ENCODE assay signal across 8 mouse cellular contexts in the genomic region with DNA sequence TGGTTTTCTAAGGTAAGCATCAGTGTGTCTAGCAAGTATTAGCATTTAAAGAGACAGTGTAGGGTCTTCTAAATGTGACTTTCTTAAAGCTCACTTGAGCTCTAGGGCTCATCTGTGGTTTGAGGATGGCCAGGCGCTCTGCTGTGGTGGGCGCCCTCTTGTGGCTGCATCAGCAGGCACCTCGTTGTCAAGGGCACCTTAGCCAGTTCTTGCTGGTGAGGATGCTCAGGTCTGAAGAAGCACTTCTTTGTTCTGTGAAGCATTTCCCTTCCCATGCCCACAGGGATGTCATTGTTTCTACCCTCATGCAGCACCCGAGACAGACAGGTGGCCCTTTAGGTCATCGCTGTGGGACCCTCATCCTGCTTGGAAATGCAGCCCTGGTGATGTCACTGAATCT.
DNase-seq lines count a peak whose midpoint lies in the region; ATAC-seq and TF ChIP-seq lines count a peak whose summit lies in the region.

No protein-coding gene starts in this region.

- no peaks in the 10 kb centered on the region for H3K4me1 ChIP-seq in lung, adult 2 months (ENCODE audit: control insufficient read depth, insufficient read depth, low read length)
- no peaks in the 10 kb centered on the region for H3K4me1 ChIP-seq in embryonic facial prominence, embryonic 14.5 days (ENCODE audit: control insufficient read depth, insufficient read depth, low read length)
- peaks cover 29% of the 10 kb centered on the region for H3K4me1 ChIP-seq in hindbrain, embryonic 16.5 days (ENCODE audit: control insufficient read depth, insufficient read depth, low read depth, low read length)
- no peaks in the 10 kb centered on the region; the same call in 1 of the 2 replicates for H3K4me1 ChIP-seq in neural tube, embryonic 11.5 days (ENCODE audit: control insufficient read depth, insufficient read depth, low read length)

- intact Hi-C loops in left cerebral cortex, postnatal 25 days (cut with DNase I), result loop anchor here (1.0 to 10.0 kb wide), 3 partner anchors 26 to 862 kb away; no protein-coding TSS in a partner anchor

- TF ChIP-seq POLR2A in lung, adult 2 months (IDR thresholded peaks at IDR 0.05; ENCODE audit: borderline replicate concordance, extremely low read depth, low read depth, low read length), result no peak

- no peak overlapping the region for H3K4me2 ChIP-seq in embryonic facial prominence, embryonic 14.5 days (ENCODE audit: low read depth, low read length)
- no peak overlapping the region for H3K4me2 ChIP-seq in hindbrain, embryonic 16.5 days (ENCODE audit: low read length)
- H3K4me2 ChIP-seq in neural tube, embryonic 11.5 days (ENCODE audit: low read depth), result no peak overlapping the region

- no peak overlapping the region for H3K9ac ChIP-seq in embryonic facial prominence, embryonic 14.5 days (ENCODE audit: low read depth, low read length)
- no peak overlapping the region for H3K9ac ChIP-seq in hindbrain, embryonic 16.5 days (ENCODE audit: low read depth, low read length)
- no peak overlapping the region for H3K9ac ChIP-seq in neural tube, embryonic 11.5 days (ENCODE audit: low read length)

- TF ChIP-seq CTCF in lung, adult 2 months (IDR thresholded peaks at IDR 0.05; ENCODE audit: insufficient read depth, low read length), result peak; percentile 77

- WGBS in lung, adult 2 months, result 41% methylated on average over 5 of the region's 5 CpGs
- 38% methylated on average over 5 of the region's 5 CpGs for WGBS in embryonic facial prominence, embryonic 14.5 days
- 35% methylated on average over 5 of the region's 5 CpGs for WGBS in hindbrain, embryonic 16.5 days
- WGBS in neural tube, embryonic 11.5 days, result 42% methylated on average over 5 of the region's 5 CpGs

- H3K9me3 ChIP-seq in embryonic facial prominence, embryonic 14.5 days (ENCODE audit: control insufficient read depth, low read length), result no peaks in the 10 kb centered on the region
- H3K9me3 ChIP-seq in hindbrain, embryonic 16.5 days (ENCODE audit: control insufficient read depth, low read length), result no peaks in the 10 kb centered on the region
- no peaks in the 10 kb centered on the region for H3K9me3 ChIP-seq in neural tube, embryonic 11.5 days (ENCODE audit: control insufficient read depth, low read length)

- H3K4me3 ChIP-seq in lung, adult 2 months (replicated peaks; ENCODE audit: extremely low read depth, low read depth, low read length), result no peak overlapping the region
- H3K4me3 ChIP-seq in embryonic facial prominence, embryonic 14.5 days (ENCODE audit: low read depth, low read length), result no peak overlapping the region
- H3K4me3 ChIP-seq in hindbrain, embryonic 16.5 days (ENCODE audit: low read length), result no peak overlapping the region
- no peak overlapping the region for H3K4me3 ChIP-seq in neural tube, embryonic 11.5 days (ENCODE audit: low read depth, low read length)

- no peaks in the 10 kb centered on the region for H3K27me3 ChIP-seq in embryonic facial prominence, embryonic 14.5 days (replicated peaks; ENCODE audit: control insufficient read depth, insufficient read depth, low read length)
- no peaks in the 10 kb centered on the region for H3K27me3 ChIP-seq in hindbrain, embryonic 16.5 days (replicated peaks; ENCODE audit: control insufficient read depth, insufficient read depth, low read length)
- no peaks in the 10 kb centered on the region for H3K27me3 ChIP-seq in neural tube, embryonic 11.5 days (ENCODE audit: control insufficient read depth, insufficient read depth, low read length)

- H3K36me3 ChIP-seq in embryonic facial prominence, embryonic 14.5 days (ENCODE audit: control insufficient read depth, insufficient read depth, low read length), result peaks cover 13% of the 10 kb centered on the region
- peaks cover 10% of the 10 kb centered on the region for H3K36me3 ChIP-seq in hindbrain, embryonic 16.5 days (ENCODE audit: control insufficient read depth, insufficient read depth, low read length)
- H3K36me3 ChIP-seq in neural tube, embryonic 11.5 days (ENCODE audit: control insufficient read depth, insufficient read depth, low read length), result no peaks in the 10 kb centered on the region; the same call in 1 of the 2 replicates

- H3K27ac ChIP-seq in embryonic facial prominence, embryonic 14.5 days (replicated peaks; ENCODE audit: low read depth, low read length), result no peak overlapping the region
- no peak overlapping the region for H3K27ac ChIP-seq in hindbrain, embryonic 16.5 days (ENCODE audit: low read depth, low read length)
- no peak overlapping the region for H3K27ac ChIP-seq in neural tube, embryonic 11.5 days (ENCODE audit: low read depth, low read length)

- DNase-seq in lung, adult 2 months, result peak; percentile 53
- DNase-seq in lung, postnatal 25 days (ENCODE audit: low spot score), result no peak
- peak; percentile 73 to 82 for DNase-seq in adrenal gland, postnatal 36 days
- peak; percentile 55 for DNase-seq in embryonic facial prominence, embryonic 14.5 days (ENCODE audit: low spot score)
- peak; percentile 76 to 78 for DNase-seq in left cerebral cortex, postnatal 25 days (ENCODE audit: low spot score in 2 of 2)
- DNase-seq in neural tube, embryonic 11.5 days (ENCODE audit: low spot score), result peak; percentile 69
- peak; percentile 80 for DNase-seq in thymus, postnatal 4 days

- ATAC-seq in embryonic facial prominence, embryonic 14.5 days (ENCODE audit: low read depth), result no peak
- peak; percentile 37 for ATAC-seq in hindbrain, embryonic 16.5 days
- ATAC-seq in neural tube, embryonic 11.5 days (ENCODE audit: insufficient read depth, low FRiP score, low TSS enrichment), result no peak
